Mouse (Mus musculus): Measurements from ENCODE around the gene Lbx2.
A peak's percentile ranks its signal among the peaks of the same experiment; 100 is the strongest.

Gene Lbx2

GRCm38 (mm10) chr6:83115011-83115671 lies 29.0 kb downstream of the Lbx2 start, which contains the start of gene Mogs:
Mogs (plus strand) TSS chr6:83115496.
- peak; percentile 92 to 93 for DNase-seq

GRCm38 (mm10) chr6:83115682-83116372 lies 29.7 kb downstream of the Lbx2 start:
- DNase-seq: peak in 1 of 2 experiments; percentile 36

- DNase-seq: no peak
Observed at GRCm38 (mm10) chr6:83116373-83117164, 30.4 kb downstream of the Lbx2 start.

GRCm38 (mm10) chr6:83117165-83117438 lies 30.9 kb downstream of the Lbx2 start:
- no peak for DNase-seq

- no peak for DNase-seq
Observed at GRCm38 (mm10) chr6:83117616-83118015, 31.4 kb downstream of the Lbx2 start.

- DNase-seq: no peak
Observed at GRCm38 (mm10) chr6:83118369-83118768, 32.2 kb downstream of the Lbx2 start.

- DNase-seq: peak; percentile 29 to 43
Observed at GRCm38 (mm10) chr6:83118825-83119733, 32.9 kb downstream of the Lbx2 start.

GRCm38 (mm10) chr6:83119734-83120051 lies 33.5 kb downstream of the Lbx2 start:
- no peak for DNase-seq

- peak; percentile 86 to 94 for DNase-seq
Observed at GRCm38 (mm10) chr6:83120930-83121862, 35.0 kb downstream of the Lbx2 start, which contains the start of gene Wbp1. Wbp1 (minus strand) TSS chr6:83121559.

GRCm38 (mm10) chr6:83121863-83122710 lies 35.9 kb downstream of the Lbx2 start:
- DNase-seq: peak in 1 of 2 experiments; percentile 64

- no peak for DNase-seq
Observed at GRCm38 (mm10) chr6:83122961-83123360, 36.8 kb downstream of the Lbx2 start.

GRCm38 (mm10) chr6:83124851-83125312 lies 38.7 kb downstream of the Lbx2 start:
- peak; percentile 88 to 89 for DNase-seq

GRCm38 (mm10) chr6:83125331-83125730 lies 39.2 kb downstream of the Lbx2 start, which contains the start of gene Ino80b:
Ino80b (minus strand) TSS chr6:83125431.
- DNase-seq: no peak

- DNase-seq: no peak
Observed at GRCm38 (mm10) chr6:83127419-83127818, 41.3 kb downstream of the Lbx2 start.

GRCm38 (mm10) chr6:83131469-83132034 lies 45.4 kb downstream of the Lbx2 start:
- no peak for DNase-seq

GRCm38 (mm10) chr6:83132176-83132919 lies 46.2 kb downstream of the Lbx2 start:
- no peak for DNase-seq

- no peak for DNase-seq
Observed at GRCm38 (mm10) chr6:83134226-83134625, 48.1 kb downstream of the Lbx2 start.

GRCm38 (mm10) chr6:83134951-83135513 lies 48.9 kb downstream of the Lbx2 start, which contains the start of gene Rtkn:
Rtkn (plus strand) TSS chr6:83135463.
- no peak for DNase-seq

All from thymus, postnatal 36 days (tissue).